Mouse (Mus musculus) gastrocnemius, adult 18-20 months (tissue): Measurements from ENCODE around the gene Slco4c1. TPM values are rescaled to one million over a fixed set of nuclear protein-coding genes. Genes with fewer than 3 reads are reported as not detected.

Experiments
- DNase-seq: peaks from one replicate; pipeline ENCODE4 v3.0.0; 2021; ENCODE audit warnings: low spot score
- long read RNA-seq, 2 experiments: library from polyadenylated mRNA; stranded (forward); transcript quantifications; one replicate each; pipeline ENCODE4 v2.0.0; 2021
- total RNA-seq, 2 experiments: library from RNA; stranded (reverse); gene quantifications; 2 replicates each; pipeline ENCODE4 v1.2.3; 2021

Gene Slco4c1
- not detected for total RNA-seq
- long read RNA-seq, experiment 1: 0 reads
- long read RNA-seq, experiment 2: 0 reads

DNA sequence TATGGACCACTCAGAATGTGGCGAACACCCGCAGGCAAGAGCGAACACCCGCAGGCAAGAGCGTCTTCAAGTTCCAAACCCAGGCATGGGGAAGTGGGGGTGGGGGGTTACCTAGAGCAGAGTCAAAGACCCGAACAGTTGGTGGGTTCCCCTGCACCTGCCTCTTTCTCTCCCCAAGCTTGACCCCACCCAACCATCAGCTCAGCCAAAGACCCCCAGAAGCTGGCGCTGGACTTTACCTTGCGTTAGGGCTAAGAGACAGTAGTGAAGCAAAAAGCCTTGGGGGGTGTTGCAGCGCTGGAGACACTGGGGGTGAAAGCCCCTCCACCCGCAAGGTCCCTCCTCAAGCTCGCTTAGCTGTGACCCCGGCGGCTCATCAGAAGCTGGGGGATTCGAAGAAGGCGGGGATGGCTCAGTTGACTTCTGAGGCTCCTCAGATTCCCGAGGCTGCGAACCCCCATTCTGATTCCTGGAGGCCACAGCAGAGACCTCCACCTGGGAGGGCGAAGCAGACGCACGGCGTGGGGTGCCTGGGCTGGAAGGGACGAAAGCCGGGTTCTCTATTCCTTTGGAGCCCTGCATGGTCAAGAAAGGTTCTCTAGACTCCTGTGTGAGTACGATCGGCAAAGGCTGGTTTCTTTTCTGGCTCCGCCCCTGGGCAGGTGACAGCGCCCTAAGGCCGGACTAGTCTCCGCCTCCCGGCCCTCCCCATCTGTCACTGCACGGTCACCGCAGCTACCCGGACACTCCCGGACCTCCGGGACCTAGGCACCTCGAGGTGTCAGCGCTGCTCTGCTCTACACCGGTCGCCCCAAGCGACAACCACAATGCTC is at the start of gene Slco4c1:
Slco4c1 (minus strand) TSS at position 644 of the 833 bp plus-strand sequence.
- no peak for DNase-seq

DNA sequence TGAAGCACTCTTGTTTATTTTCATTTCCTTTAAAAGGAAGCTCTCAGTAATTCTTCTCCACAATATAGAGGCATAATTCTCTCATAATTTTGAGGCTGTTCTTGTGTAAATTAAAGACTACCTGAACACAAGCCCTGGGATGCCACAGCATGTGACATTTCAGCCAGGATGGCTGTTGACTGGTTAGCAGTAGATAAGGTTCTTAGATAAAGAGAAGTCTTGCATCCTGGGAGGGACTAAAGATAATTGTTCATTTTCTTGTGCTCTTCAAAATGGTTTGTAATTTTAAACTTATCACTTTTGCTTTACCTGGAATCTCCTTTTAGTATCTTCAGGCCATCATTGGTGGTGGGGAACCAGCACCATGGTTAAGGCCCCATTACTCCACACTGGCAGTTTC is 45.4 kb upstream of the Slco4c1 start:
- DNase-seq: no peak

DNA sequence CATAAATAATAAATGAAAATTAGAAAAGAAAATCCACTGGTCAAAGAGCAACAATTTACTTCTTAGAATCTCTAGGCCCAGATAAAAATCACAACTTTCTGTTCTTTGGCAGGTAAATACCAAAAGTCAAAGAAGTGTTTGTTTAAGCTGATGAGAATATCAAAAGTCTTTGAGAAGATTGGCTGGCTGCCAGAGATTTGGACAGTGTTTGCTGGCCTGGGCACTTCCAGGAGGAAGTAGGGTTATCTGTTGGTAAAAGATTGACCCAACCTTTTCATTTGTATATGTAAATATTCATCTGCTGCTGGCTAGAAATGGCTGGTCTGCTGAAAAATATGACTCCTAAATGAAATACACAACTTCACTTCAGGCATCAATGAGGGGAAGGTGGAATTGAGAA is 11.8 kb upstream of the Slco4c1 start:
- no peak for DNase-seq

DNA sequence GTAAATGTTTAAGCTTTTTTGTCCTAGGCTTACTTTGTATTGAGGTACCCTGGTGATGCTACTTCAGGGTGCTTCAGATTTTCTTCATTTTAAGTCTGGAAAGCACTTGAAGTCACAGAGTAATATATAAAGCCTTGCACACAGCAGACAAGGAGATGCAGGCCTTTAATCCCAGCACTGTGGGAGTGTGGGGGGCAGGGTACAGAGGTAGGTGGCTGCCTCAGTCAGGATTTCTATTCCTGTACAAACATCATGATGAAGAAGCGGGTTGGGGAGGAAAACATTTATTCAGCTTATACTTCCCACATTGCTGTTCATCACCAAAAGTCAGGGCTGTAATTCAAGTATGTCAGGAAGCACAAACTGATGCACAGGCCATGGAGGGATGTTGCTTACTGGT is 6.6 kb upstream of the Slco4c1 start:
- DNase-seq: no peak

DNA sequence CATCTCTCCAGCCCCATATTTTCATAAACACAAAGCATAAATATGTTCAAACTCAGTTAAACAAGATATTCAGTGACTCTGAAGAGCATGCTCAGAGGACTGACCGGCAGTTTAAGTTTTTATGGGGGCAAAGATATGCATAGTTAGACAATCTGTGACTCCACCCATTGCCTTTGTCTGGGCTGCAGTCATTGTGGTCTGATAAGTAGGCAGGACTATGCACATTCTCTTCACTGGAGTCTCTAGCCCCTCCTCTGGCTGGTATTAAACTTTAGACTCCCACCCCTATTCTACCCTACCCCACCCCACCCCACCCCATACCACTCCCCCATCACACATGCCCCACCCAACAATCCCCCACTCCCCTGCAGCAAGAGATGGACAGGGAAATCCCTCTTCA is 4.1 kb upstream of the Slco4c1 start:
- DNase-seq: no peak

DNA sequence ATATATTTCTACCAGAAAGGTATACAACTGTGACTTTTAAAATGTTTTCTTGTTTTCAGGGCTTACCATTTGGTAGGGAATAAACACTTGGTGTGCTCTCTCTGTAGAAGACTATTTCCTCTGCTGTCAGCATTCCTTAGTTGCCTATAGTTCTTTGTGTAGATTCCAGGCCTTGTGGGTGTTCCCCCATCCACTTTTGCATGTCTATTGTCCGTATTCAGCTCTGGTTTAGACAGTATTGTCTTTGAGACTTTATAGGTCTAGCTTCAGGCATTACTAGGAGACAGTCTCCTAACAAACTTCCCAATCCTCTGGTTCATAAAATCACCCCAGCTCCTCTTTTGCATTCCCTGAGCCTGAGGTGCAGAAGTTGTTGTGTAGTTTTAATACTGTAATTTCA is 2.7 kb upstream of the Slco4c1 start:
- no peak for DNase-seq

DNA sequence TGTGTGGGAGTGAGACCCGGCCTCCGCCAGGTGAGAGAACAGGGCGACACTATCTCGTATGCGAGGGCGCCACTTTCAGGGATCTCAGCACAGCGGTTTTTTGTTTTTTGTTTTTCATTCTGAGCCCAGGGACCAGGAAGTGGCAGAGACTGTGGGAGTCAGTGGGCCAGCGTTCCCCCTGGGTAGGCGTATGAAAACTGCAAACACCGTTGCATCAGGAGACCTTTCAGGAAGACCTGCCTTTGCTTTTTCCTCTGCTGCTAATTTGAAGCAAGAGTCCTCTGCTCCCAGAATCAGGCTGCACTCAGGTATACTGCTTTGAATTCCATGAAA is 356 bp upstream of the Slco4c1 start:
- no peak for DNase-seq

DNA sequence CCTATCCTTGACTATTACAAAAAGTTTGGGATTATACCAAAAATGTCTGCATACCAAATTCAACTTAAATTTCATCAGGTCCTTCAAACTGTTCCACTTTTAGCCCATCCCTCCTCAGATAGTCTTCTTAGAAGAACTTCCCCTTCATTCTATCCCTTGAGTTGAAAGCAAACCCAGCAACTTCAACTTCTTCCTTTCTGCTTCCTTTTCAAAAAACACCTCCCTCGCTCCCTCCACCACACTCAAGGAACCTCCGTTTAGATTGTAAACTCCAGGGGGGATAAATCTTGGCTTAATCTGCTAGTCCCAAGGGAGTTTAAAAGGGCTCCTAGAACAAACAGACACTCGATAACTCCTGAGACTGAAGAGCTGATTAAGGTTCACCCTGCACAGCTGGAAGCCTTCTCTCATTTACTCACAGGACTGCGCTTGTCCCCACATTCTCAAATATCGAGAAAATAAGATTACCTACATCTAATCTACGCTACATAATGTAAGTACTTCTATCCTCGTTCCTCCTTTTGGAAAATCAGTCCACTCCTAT is 1.1 kb downstream of the Slco4c1 start:
- no peak for DNase-seq

DNA sequence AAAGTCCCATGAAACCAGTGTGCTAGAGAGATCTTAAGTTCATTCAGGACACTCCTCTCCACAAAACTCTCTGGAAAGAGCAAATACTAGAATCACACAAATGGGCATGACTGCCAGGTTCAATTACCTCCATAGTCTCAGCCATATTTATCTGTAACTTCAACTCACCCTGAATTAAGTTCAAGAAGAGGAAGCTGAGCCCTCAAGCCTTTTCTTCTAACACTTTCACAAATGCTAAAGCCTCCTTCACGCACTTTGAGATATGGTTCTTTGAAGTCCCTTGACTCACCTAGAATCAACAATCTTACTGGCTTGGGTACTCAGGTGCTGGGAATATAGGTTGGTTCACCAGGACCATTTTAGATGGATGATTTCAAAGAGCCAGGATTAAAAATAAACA is 3.2 kb downstream of the Slco4c1 start:
- no peak for DNase-seq

DNA sequence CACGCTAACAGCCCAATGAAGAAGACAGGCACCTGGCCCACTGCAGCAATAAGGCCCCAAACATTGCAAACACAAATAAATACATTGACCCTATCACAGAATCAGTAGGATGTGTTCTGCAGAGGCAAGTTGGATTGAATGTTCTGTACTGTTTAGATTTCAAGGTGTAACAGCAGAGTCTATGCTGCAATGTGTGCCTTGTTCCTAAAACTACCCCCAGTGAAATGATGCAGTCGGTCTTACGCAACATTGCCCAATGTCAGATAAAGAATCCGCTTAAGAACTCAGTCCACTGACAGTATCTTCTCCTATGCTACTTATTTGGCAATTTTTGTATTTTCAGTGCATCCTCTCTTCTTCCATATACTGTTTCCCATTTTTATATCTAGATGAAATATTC is 6.0 kb downstream of the Slco4c1 start:
- no peak for DNase-seq

DNA sequence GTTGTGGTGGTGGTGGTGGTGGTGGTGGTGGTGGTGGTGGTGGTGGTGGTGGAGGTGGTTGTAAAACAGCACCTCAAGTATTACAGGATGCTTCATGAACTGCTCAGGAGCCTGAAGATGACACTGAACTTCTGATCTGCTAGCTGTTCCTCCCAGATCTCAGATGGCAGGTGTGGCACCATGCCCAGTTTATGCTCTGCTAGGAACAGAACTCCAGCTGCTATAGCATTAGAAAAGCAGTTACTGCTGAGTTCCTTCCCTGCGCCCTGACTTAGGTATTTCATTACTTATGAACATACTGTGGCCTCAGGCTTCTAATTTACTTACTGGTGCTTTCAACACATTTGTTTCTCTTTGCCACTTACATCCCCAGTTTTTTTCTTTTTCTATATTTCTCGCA is 7.9 kb downstream of the Slco4c1 start:
- DNase-seq: no peak

DNA sequence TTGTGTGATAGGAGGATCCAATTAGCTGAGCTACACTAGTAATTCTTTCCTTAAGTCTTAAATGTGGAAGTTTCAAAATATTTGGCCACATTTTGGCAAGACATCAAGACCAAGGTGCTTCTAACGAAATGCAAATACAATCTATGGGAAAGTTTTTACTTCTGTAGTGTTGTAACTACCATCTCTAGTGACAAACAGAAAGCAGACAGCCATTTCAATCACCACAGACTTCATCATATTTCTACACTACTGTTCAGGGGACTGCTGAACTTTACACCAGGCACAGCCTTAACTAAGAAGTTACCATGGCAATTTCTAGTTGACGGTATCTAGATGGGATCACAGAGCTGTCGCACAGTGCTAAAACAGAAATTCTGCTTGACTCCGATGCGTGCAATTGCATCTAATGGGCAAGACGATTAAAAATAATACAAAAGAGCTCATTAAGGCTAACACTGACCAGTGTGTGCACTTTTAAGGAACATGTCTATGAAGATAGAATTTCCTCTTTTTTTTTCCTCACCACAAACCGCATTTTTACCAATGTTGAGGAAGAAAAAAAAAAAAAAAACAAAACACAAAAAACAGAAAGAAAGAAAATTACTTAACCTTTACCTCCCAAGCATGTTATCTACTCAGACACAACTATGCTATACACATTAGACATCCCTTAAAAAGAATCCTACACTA is 11.8 kb downstream of the Slco4c1 start:
- DNase-seq: no peak

DNA sequence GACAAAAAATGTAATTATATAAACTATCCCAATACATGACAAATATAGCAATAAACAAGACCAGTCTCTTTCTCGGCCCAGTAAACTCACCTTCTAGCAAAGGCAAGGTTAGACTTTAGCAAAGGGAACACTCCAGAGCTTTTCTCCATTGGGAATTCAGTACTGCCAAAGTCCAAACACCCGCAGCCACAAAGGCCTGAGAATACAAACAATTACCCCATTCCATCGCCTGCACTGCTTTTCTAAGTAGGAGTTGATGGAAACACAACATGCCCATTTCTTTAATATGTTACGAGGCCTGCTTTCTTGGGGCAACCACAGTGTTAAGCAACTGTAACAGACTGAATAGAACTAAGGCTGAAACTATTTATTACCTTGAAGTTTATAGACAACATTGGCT is 18.4 kb downstream of the Slco4c1 start:
- DNase-seq: no peak

DNA sequence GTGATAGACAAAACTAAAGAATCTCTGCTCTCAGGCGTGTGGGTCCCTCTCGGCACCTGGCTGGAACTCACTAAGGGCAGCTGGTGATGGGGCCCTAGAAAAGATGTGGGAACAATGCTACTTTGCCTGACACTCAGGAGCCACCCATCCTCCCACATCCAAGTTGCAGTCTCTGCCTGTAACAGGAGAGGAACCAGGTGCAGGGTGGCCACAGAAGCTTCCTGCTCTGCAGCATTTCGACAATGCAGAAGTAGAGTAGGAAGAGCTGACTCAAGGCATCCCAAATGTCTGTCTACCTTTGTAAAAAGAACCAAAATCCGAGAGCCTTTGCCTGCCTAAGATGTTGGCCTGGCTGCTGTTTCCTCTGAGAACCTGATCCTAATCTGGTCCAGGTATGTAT is 22.9 kb downstream of the Slco4c1 start:
- no peak for DNase-seq

DNA sequence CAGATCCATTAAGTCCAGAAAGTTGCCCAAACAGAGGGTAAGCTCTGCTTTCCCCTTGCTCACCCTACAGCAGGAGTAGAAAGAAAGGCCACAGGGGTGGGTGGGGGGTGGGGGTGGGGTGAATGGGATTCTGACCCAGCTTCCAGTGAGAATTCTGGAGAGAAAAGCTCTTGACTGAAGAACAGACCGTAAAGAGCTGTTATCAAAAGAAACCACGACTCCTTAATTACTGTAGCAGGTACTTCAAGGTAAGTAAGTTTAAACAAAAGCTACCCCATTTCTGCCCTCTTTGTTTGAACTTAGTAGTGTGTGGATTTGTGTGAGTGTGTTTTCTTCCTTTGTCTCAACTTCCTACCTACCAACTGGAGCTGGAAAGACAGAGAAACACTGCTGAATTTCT is 23.4 kb downstream of the Slco4c1 start:
- no peak for DNase-seq

DNA sequence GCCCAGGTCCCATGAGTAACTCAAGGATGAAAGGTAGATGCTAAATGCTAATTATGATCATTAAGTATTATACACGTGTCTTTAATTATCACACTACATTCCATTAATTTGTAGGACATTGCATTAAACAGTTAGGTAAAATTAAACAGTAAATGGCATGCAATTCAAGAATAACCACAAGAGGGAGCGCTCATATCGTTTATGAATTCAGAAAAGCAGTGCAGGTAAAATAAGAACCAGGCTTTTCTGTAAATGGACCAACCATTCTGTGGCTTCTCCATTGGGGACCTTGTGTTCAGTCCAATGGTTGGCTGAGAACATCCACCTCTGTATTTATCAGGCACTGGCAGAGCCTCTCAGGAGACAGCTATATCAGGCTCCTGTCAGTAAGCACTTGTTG is 25.2 kb downstream of the Slco4c1 start:
- no peak for DNase-seq

DNA sequence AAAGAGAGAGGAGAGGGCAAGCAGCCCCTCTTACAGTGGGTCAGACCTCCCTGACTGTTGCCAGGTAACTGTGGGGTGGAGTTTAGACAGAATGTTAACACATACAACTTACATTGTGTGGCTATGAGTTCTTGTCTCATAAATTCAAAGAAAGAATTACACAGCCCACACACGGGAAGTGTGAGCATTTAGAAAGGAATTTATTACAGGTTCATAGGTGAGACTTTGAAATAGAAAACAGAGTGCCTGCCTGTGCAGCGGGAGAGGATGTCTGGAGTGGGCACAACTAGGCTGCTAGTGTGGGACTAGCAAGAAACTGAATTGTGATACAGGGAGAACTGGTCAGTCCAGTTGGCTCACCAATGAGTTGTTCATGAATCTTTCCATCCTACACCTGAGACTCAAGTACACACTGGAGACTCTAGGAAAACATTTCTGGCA is 66.7 kb downstream of the Slco4c1 start:
- no peak for DNase-seq

DNA sequence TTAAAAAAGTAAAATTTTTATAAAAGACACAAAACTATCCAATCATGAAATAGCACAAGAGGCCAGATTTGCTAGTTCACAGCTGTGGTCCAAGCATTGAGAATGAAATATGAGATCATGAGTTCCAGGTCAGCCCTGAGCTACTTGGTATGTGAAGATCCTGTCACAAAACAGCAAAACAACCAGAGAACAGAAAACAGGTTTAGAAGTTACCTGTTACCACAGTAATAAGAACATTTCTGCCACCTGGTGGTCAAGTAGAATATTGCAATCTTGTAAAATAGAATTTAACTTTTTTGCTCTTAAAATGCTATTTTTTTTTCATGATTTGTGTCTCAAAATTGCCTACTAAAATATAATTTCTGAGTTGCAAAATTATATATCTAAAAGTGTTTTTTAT is 70.4 kb downstream of the Slco4c1 start:
- DNase-seq: no peak

DNA sequence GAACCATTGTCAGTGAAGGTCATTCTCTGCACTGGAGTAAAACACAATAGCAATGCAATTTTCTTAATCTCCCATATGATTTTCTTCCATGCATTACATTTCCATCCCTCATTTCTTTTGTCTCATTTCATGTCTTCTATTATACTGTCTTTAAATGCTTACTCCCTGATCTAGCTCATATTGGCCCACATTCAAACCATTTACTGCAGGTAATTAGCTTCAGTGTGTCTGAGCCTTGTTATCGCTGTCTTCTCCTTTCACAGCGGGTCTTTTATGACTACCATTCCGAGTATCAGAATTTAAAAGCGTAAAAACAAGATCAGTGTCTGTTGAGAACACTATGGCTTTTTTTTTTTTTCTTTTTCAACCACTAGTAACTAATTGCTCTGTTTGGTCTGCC is 77.3 kb downstream of the Slco4c1 start:
- DNase-seq: no peak

DNA sequence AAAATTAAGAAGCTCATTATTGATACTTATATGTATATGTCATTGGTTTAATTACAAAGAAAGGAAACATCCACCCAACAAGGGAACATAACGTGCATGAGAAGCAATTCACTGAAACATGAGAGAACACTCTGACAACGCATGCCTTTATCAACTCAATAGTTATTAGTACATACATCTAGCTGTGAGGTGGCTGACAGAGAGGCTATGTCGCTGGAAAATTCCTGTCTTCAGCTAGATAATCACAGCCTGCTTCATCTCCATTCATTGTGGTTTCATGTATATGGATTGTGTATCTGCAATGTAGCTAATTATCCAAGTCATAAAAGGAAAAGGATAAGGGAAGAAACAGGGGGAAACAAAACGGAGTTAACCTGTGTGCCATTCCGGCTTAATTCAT is 77.7 kb downstream of the Slco4c1 start:
- no peak for DNase-seq

DNA sequence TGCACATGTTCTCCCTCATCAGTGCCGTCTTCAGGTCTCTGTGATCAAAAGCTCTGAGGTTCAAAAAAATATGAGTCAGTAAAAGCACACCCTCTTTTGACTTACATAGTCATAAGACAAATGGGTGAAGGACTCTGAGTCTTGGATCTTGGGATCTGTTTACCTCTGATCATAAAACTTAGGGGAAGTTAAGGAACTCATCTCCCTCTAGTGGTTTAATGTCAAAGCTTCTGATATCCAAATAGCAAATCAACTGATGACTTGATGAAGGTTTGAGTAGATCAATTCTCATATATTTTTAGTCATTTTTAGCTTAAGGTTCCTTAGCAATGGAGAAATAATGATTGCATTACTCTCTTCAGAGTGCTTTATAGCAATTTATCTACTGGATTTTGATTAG is 82.7 kb downstream of the Slco4c1 start:
- no peak for DNase-seq

DNA sequence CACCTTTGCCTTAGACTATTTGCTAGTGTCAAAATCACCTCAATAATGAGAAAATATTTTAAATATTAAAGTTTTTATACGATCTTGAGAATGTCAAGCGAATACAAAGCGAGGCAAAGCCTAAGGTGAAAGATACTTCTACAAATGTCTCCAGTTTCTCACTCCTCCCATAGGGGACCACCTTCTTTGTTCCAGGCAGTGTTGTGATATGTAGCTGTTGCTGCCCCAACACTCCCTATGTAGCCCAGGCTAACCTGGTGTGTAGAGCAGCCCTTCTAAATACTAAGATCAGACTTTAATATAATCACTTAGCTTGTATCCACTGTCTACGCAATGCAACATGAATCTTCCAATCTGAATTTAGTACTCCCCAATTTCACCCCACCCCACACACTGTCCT is 97.8 kb downstream of the Slco4c1 start:
- no peak for DNase-seq

DNA sequence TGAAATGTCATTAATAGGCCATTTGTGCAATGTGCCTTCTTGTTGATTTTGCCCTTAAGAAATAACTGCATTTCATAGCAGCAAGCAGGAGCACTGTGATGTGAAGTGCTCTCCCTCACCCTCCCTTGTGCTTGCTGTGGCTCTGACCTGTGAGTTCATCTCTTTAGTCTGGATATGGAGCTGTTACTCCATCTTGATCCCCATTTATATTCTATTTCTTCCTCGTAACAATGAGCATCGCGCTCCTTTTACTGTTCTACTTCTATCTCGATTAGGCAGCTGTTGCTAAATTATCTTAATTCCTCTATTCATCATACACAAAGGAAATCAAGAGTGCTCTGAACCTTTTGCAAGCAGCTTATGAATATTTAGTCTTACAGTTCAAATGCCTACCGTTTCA is 98.3 kb downstream of the Slco4c1 start:
- no peak for DNase-seq
